Mouse (Mus musculus): Measurements from ENCODE around the gene Ubr7. TPM values are rescaled to one million over a fixed set of nuclear protein-coding genes. Genes with fewer than 3 reads are reported as not detected.

Ubr7 gene
- total RNA-seq, 1 experiment from 2014 or later: 28.6 TPM

DNA sequence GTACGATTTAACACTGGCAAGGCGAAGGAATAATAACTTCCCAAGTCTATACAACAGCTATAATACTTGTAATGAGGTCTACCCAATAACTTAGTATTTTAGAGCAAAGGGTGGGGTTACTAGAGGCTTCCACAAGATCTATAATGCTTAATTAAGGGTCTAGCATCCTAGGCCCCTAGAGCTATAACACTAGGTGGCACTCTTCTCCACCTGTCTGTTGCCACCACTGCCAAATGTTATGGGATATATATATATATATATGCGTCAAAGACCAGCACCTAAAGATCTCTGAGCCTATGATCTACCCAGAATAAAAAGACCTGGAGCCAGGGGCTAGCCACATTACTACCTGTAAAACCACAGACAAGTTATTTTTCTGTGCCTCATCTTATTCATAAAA is 17.5 kb upstream of the Ubr7 start:
- no peak for ATAC-seq (ENCODE audit: extremely low read depth, insufficient number of reproducible peaks, low FRiP score, poor library complexity, severe bottlenecking)

DNA sequence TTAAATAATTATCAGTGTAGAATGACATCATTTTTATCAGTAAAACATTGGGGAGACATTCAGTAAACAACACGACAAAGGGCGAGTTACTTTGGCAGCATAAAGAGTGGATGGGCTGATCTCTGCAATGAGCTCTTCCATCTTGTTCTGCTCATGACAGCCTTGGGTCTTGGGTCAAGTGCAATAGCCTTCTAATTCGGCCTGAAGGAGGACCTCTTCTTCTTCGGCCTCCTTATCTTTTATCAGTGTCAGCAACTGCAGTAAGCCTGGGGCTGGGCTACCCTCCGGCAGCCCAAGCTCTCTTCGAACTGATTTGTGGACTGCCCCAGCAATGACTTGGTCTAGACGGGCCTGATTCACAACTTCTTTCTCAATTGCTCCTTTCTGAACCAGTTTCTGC is 15.7 kb upstream of the Ubr7 start:
- ATAC-seq (ENCODE audit: extremely low read depth, insufficient number of reproducible peaks, low FRiP score, poor library complexity, severe bottlenecking): no peak

DNA sequence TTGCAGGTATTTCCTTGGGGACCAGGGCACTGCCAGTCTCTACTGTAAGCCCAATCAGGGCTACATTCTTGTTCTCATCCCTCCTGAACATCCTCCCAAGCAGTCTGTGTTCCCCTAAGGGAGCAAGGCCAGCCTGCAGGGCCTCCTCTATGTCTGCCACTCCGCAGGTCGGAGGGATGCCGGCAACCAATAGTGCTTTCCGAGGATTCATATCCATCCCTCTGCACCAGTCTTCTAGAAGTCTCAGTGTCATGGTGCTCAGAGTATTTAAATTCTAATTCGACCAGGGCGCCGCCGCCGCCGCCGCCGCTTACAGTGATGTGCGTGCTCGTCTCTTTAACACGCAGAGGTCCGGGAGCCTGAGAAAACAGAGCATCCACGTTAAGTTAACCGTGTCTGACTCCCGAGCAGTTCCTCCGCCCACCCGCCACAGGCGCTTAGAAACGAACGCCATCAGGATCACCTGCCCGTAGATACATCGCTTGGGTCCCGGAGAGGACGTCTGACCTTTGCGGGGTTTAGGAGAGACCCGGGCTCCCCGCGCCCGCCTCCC is 14.7 kb upstream of the Ubr7 start:
- no peak; the same call in 1 of the 2 replicates for ATAC-seq (ENCODE audit: extremely low read depth, insufficient number of reproducible peaks, low FRiP score, poor library complexity, severe bottlenecking)

DNA sequence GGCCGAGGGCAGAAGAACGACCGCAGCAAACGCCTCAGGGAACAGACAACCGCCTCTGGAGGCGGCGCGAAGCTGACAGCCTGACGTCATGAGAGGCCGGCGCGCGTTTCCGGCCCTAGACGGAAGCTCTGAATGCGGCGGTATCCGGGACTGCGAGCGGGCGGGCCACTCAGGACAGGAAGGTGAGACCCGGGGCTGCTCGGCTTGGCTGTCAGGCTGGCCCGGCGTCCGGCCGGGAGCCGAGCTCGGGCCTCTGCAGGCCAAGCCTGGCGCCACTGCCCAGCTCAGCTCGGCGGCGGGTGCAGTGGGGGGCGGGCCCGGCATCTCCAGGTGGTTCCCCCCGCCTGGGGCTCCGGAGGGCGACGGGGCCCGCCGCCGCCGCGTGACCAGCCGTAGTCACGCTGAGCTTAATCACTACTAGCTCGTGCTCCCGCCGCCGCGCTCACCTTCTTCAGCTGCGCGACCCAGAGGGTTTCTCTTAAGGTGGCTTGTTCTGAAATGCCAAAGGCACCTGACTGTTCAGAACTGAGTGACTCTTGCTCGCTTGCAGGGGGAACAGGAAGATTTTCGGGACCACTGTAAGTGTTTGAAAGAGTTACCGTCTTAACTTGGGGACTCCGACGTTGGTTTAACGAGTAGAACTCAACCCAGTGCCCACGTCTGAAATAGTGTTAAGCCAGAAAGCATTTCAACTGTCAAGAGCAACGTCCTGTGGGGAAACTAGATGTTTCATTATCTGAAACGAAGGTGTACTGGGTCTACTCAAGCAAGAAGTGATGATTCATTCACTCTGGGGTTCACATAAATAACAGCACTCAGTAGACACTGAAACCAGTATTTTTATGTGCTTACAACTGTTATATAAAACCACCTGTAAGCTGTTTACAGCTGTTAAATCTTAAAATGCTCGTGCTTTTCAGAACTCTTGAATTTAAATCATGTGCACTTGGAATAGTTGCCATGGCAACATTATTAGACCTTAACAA is 13.9 kb upstream of the Ubr7 start, which contains the start of the genes Moap1 and Tmem251:
Moap1 (minus strand) TSS at position 73 of the 986 bp plus-strand sequence.
Tmem251 (plus strand) TSS at position 174 of the 986 bp plus-strand sequence.
- ATAC-seq (ENCODE audit: extremely low read depth, insufficient number of reproducible peaks, low FRiP score, poor library complexity, severe bottlenecking): peak; percentile 92

DNA sequence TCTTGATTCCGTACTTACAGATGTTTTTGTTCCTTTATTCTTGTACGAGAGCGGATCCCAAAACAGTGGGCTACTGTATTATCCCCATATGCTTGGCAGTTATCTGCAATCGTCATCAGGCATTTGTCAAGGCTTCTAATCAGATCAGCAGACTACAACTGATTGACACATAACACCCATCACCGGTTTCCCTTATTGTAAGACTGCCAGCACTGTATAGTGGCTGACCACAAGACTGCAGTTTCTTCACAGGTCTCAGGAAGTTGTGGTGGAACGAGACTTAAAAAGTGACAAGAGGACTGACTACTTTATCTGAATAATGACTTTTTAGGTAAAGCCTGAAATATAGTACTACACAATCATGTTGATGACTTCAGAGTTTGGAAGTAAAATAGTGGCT is 12.9 kb upstream of the Ubr7 start:
- ATAC-seq (ENCODE audit: extremely low read depth, insufficient number of reproducible peaks, low FRiP score, poor library complexity, severe bottlenecking): peak; percentile 76

DNA sequence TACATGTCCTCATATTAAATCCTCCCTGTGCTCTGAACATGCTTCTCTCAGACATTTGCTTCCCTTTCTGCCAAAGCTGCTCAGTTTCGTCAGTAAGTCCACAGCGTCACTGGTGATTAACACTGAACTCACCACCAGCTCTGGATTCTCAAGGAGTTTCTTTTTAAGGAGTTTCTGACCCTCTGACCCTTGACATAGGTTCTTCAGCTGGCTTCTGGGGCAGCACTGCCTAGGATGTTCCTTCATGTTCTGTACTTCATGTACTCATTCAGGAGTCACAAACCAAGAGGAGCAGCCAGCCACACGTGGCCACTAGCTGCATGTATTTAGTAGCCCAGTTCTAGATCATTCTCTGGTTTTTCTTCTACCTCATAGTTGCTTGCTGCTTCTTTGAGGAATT is 9.5 kb upstream of the Ubr7 start:
- ATAC-seq (ENCODE audit: extremely low read depth, insufficient number of reproducible peaks, low FRiP score, poor library complexity, severe bottlenecking): no peak

DNA sequence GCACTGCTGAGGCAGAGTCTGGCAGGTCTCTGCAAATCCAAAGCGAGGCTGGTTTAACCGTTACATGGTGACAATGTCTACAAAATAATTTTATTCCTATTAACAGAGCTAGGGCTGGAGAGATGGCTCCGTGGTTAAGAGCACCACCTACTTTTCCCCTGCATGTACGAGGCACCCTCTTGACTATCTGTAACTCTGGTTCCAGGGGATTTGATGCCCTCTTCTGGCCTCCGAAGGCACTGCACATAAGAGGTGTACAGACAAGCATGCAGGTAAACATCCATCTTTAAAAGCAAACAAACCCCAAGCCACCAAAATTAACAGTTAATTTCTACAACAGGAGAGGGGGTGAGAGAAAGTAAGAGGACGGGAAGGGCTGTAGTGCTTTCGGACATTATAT is 1.5 kb upstream of the Ubr7 start:
- no peak for ATAC-seq (ENCODE audit: extremely low read depth, insufficient number of reproducible peaks, low FRiP score, poor library complexity, severe bottlenecking)

DNA sequence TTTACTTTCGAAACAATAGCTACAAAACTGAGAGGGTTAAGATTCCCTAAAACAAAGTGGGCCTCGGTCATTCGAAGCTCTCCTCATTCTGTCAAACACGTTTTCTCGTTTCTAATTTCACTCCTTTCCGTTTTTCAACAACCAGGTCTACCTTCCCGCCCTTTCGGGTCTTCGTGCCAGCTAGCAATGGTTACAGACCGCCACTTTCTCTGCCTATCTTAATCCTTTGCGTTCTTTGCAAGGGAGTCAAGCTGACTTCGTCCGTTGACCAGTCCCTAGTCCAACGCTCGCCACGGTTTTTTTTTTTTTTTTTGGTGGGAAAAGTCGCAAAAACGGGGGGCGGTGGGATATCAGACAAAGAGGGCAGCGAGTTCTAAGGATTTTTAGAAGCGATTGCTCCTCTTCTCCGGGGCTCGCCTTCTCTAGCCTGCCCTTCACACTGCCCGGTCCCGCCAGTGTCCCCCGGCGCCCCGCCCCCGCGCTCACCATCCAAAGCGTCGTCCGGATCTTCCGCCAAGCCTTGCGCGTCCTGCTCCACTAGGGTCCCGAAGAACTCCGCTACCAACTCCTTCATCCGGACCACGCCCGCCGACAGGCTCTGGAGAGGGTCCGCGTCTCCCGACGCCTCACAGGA is 595 bp upstream of the Ubr7 start:
- no peak for ATAC-seq (ENCODE audit: extremely low read depth, insufficient number of reproducible peaks, low FRiP score, poor library complexity, severe bottlenecking)

DNA sequence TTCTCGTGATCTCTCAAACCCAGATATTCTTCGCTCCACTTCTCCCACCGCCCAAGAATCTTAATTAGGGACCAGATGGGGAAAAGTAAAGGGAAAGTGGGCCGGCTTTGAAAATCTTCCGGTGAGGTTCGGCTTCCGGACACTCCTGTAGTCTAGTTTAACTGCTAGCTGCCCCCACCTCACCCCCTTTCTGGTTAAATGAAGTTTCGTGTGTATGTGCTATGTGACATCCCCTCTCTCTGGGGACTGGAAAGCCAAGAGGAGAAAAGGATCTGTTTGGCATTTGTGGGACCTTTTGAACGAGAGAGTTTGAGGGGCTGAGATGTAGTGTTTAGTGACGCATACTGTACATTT is 613 bp downstream of the Ubr7 start, which contains the start of gene Gm20604:
Gm20604 (minus strand) TSS at position 270 of the 354 bp plus-strand sequence.
- ATAC-seq (ENCODE audit: extremely low read depth, insufficient number of reproducible peaks, low FRiP score, poor library complexity, severe bottlenecking): no peak

DNA sequence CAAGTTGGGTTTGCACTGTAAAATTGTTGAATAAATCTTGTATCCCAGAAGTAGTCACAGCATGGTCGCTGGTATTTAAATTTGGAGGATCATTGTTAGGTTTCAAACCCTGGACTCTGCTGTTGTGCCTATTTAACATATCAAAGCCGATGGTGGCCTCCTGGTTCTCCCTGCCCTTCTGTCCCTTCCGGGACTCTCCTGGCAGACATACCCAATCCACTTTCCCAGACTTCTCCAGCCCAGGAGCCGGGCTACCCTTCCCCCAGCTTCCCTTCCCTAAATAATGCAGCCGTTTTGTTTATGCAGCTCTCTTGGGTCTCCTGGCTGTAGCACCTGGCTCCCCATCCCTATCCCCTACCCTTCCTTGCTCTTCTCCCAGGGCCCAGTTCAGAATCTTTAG is 1.2 kb downstream of the Ubr7 start:
- ATAC-seq (ENCODE audit: extremely low read depth, insufficient number of reproducible peaks, low FRiP score, poor library complexity, severe bottlenecking): no peak

DNA sequence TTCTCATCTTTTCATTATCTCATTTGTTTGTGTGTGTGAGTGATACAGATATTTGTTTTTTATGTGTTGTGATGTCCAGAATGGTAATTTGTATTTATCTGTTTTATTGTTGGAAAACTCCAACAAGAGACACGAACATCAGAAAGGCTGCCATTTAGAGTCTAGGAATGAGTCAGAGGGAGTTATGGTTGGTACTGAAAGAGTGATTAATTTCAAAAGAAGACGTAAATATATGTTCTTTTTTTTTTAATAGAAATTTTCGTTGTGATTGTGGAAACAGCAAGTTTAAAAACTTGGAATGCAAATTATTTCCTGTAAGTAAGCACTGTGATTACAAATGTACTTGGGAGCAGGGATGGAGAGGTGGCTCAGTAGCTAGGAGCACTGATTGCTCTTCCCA is 3.9 kb downstream of the Ubr7 start:
- no peak for ATAC-seq (ENCODE audit: extremely low read depth, insufficient number of reproducible peaks, low FRiP score, poor library complexity, severe bottlenecking)

DNA sequence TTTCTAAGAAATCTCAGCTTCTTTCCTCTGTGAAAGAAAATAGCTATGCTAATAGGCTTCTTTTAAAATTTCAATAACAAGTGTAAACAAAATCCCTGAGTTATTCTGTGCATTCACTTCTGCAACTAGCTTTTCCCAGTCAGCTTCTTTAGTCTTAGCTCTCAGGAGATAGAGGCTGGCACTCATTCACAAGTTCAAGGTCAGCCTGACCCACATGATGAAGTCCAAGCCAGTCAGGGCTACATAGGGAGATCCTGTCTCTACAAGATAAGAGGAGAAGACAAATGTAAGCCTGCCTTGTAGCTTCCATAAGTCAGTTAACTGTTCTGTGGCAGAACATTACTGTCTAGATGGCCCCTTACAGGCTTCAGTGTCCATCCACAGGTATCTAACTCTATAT is 5.9 kb downstream of the Ubr7 start:
- ATAC-seq (ENCODE audit: extremely low read depth, insufficient number of reproducible peaks, low FRiP score, poor library complexity, severe bottlenecking): no peak

DNA sequence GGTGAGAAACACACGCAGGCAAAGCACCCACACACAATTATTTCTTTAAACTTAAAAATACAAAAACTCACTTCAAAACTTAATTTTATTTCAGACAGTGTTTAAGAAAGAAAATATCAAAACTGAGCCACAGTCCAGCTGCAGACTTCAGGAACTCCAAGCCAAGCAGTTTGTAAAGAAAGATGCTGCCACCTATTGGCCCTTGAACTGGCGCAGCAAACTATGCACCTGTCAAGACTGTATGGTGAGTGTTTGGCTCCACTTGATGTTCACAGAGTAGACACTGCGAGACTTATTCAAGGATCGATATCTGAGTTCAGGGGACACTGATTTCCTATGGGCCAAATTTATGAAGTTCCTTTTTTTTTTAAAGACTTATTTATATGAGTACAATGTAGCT is 11.2 kb downstream of the Ubr7 start:
- no peak for ATAC-seq (ENCODE audit: extremely low read depth, insufficient number of reproducible peaks, low FRiP score, poor library complexity, severe bottlenecking)

DNA sequence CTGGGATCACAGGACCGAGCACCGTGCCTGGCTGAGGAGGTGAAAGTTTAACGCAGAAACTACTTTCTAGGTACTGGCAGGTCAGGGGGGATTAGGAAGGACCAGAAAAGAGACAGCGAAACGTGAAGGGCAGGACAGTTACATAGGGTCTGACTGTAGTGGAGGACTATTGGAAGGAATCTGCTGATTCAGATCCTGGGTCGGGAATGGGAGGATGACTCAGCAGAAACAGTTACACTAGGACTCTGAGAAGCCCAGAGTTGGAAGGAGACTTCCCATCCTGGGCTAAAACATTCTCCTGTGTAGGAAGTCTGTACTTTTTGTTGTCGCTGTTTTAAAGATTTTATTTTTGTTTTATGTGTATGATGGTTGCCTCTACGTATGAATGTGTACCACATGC is 13.8 kb downstream of the Ubr7 start:
- ATAC-seq (ENCODE audit: extremely low read depth, insufficient number of reproducible peaks, low FRiP score, poor library complexity, severe bottlenecking): no peak

DNA sequence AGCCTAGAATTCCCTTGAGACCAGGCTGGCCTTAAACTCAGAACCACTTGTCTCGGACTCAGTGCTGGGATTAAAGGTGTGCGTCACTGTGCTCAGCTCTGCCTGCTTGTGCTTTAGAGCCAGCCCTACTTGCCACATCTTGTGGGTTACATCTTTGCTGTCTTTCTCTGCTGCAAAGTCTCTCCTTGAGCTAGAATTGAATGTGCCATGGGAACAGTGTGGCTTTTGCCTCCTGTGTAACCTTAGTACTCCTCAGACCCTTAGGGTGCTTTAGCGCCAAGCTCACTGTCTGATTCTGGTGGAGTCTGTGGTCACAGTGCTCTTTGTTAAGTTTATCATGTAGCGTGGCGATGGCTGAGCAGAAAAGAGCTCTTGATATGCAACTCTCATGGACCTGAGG is 14.9 kb downstream of the Ubr7 start:
- no peak for ATAC-seq (ENCODE audit: extremely low read depth, insufficient number of reproducible peaks, low FRiP score, poor library complexity, severe bottlenecking)

DNA sequence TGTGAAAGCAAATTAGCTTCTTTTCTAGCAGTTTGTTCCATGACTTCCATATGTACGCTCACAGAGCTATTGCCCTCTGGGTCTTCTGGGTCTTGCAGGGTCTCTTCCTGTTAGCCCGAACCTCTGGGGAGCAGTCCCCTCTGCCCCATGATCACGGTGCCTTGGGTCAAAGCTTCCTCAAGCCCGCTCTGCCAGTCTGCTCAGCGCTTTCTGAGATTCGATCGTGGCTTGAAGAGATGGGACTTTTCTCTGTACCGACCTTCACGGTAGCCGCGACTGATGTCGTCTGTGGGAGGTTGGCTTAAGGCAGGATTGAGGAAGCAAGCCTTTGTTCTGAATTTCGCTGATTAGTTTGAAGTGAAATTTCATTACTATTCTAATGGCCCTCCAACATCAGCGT is 18.3 kb downstream of the Ubr7 start:
- no peak for ATAC-seq (ENCODE audit: extremely low read depth, insufficient number of reproducible peaks, low FRiP score, poor library complexity, severe bottlenecking)

DNA sequence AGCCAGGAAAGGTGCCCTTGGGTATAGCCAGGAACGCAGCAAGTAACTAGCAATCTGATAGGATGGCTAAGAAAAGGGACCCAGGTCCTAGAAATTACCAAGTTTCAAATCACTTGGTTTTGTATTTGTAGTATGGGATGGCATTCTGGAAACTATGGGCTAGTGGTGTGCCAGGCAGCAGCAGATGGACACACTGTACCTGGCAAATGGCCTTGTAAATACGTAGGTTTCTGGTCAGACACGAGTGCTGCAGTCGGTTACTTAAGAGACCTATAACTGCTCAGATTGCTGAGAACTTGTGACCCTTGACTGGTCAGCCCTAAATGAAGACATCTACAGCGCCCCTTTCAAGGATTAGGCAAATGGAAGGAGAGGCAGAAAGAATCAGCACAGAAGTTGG is 20.4 kb downstream of the Ubr7 start:
- no peak for ATAC-seq (ENCODE audit: extremely low read depth, insufficient number of reproducible peaks, low FRiP score, poor library complexity, severe bottlenecking)

DNA sequence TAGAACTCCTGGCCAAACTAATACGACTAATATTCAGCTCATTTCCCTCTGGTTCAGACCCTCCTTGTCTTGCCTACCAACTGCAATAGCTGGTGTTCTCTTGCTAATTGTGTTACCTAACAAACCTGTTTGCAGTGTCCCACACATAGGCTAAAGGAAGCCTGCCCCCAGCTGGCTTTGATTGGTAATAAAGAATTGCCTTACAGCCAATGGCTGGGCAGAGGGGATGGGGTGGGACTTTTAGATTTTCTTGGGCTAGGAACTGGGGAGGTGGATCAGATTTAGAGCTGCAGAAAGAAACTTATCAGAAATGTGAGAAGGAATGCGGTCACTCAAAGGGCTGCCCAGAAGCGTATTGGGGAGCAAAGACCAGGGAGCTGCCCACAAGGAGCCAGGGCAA is 21.7 kb downstream of the Ubr7 start:
- ATAC-seq (ENCODE audit: extremely low read depth, insufficient number of reproducible peaks, low FRiP score, poor library complexity, severe bottlenecking): no peak

DNA sequence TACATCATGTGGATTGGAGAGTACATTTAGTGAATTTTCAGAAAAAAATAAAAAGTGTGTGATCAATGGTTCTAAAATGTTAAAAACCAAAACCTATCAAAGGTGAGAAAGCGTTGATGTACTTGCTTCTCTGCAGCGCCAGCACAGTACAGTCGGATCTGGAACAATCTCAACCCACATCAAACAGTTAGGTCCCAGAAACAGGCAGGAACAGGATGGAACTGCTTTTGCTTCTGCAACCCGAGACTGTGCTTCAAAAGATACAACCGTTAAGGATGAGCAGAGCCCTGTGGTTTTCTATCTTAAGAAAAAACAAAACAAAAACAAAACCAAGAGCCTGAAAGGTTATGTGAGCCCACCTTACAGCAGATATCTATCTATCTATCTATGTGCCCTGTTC is 25.1 kb downstream of the Ubr7 start:
- ATAC-seq (ENCODE audit: extremely low read depth, insufficient number of reproducible peaks, low FRiP score, poor library complexity, severe bottlenecking): no peak

Measured in neutrophil, adult 5-6 weeks (primary cell).